Mouse (Mus musculus) skeletal muscle tissue, adult 2 months (tissue): ENCODE measurements around the gene Trappc13.

Source experiments
- DNase-seq: peaks from one replicate; pipeline ENCODE4 v3.0.0-alpha.2; 2012; ENCODE audit warnings: low read depth, low spot score

Gene Trappc13

GRCm38 (mm10) chr13:104114827-104115226, 63.4 kb downstream of the Trappc13 start:
- DNase-seq = no peak

- no peak for DNase-seq
These were observed 64.5 kb downstream of the Trappc13 start for GRCm38 (mm10) chr13:104113782-104114181.

DNA sequence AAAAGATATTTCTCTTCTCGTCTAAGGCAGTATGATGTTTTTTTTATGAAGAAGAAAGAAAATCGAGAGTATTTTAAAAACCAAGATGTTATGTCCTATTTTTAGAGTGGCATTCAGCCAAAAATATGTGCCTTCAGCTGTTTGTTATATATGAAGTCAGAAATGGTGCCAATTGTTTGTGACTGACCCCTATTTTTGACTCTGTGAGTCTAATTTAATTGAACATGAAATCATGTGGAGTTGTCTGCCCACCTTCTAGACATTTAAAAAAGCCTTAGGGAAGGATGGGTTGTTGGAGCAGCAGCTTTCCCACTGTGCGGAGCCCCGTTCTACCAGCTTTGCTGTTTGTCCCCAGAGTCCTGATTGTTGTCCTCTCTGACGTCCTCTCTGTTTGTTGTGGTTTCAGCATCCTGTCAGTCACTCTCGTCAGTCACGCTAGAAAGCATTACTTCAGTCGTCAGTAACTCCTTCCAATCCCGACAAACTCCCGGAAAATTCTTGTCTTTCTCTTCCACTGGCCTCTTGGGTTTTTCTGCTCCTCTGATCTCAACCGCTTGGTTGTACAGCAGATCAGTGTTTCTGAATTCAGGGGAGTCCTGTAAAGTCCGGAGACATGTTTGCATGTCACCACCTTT, 65.9 kb downstream of the Trappc13 start:
- no peak for DNase-seq

DNA sequence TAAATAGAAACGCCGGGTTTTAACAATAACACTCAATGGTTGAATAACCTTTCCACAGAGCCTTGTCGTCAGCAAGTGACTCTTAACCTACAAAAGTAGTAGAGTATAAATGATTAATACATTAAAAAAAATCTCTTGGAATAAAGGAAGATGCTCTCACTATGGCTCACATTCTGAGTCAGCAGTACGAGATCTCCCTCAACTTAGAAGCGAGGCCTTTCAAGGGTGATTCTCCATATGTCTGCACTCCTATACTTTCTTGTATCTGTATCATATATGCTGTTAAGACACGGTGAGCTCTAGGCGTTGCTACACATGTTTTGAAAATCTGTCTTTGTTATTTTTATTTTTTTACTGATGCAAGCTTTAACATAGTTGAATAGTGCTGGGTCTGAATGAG, 67.7 kb downstream of the Trappc13 start:
- DNase-seq = no peak

DNA sequence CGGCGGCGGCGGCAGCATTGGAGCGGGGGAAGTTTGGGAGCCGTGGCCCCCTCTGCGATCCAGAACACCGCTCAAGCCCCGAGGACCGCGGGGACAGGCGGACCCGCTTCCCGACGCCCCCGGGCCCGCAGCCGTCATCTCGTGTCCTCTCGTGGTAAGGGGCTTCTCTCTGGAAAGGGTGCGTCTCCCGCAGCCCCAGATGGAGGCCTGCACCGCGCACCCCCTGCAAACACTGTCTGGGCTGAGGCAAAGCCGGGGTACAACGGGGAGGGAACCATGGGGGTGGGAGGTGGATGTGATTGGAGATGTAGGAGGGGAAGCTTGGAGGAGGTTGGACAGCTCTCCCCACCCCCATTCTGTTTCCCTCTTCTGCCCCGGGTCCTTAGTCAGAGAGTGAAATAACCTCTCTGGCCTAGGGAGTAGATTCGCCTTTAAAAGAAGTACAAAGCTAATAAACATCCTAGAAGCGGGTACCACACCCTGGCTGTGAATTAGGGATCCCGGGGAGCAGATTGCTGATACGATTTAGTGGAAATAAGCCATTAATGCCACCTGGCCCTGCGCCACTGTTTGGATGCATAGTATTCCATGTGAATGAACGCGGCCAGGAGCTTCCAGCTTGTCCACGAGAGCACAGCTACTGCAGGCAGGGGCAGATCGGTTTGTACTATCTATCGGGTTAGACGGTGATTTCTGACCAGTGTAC, 68.3 kb downstream of the Trappc13 start:
- peak; percentile 18 for DNase-seq

GRCm38 (mm10) chr13:104109288-104109815, 68.9 kb downstream of the Trappc13 start, which contains the start of the genes Nln and Sgtb:
TSS of gene Nln (minus strand) at chr13:104109614.
TSS of gene Sgtb (plus strand) at chr13:104109741.
- peak; percentile 88 for DNase-seq

DNA sequence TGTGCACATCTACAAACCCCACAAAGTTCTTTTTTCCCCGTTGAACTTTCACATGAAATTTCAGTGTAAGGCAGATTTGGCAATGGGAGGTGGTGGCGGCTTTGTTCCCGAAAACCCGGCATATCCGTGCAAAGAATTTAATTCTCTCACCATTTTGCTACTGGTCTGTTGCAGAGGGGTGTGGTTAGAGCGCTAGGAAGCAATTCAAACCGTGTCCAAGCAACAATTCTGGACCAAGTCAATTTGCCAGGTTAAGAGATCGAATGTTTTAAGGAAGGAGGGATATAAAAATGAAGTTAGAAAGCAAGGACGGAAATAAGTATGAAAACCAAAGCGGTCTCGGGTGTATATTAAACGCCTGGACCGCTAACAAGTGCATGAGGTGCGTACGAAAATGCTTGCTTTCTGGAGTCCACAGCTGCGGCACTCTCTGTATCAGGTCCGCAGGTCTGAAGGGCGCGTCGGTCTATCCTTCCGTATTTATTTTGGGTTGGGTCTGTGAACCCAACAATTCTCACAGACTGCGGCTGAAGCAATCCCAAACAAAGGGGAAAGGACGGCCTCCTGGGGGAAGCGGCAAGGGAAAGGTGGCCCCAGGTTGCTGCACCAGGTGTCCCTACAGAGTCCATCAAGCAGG, 69.5 kb downstream of the Trappc13 start:
- DNase-seq = peak; percentile 12

DNA sequence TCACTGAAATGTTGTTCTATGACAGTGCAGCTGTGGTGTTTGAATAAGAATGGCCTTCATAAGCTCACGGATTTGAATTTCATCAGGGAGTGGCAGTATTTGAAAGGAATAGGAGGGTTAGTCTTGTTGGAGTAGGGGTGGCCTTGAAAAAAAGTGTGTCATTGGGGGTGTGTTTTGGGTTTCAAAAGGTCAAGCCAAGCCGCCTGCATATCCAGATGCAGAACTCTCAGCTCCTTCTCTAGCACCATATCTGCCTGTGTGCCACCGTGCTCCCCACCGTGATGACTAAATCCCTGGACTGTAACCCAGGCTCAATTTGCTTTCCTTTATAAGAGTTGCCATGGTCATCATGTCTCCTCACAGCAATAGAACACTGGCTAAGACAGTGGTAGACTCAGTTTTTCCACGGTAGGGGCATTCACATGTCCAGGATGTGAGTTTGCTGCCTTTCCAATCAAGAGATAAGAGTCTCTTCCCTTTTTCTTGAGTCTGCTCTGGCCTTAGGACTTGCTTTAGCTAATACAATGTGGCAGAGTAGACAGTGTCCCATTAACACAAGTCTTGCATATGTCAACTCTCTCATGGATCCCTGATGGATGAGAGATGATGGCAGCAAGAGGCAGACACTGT, 76.5 kb downstream of the Trappc13 start:
- no peak for DNase-seq

DNA sequence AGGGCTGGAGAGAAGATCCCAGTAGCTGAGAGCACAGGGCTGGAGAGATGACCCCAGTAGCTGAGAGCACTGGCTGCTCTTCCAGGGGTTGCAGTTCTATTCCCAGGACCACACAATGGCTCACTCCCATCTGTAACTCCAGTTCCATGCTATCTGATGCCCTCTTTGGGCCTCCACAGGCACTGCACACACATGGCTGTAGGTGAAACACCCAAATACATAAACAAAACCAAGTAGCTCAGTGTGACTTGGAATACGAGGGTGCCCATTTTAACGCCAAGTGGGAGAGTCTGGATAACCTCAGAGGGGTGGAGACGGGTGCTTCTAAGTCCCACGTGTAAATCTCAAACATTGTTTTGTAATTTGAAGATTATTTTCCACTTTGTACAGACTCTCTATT, 77.9 kb downstream of the Trappc13 start:
- DNase-seq = no peak

DNA sequence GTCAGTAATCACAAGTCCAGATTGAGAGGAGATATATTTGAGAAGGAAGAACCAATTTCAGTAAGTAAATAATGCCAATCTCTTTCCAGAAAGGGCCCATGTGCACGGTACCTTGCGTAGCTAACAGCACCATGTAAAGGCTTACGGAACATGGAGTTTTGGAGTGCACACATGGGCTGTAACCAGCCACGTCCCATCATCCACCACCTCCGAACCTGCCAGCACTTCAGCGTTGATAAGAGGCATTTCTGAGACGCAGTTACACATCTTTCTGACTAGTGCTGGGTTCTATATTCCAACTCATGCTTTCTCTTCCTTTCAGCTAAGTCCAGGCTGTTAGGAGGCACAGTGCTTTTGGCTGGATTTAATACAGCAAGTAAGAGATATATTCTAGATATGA, 81.1 kb downstream of the Trappc13 start:
- DNase-seq = no peak

DNA sequence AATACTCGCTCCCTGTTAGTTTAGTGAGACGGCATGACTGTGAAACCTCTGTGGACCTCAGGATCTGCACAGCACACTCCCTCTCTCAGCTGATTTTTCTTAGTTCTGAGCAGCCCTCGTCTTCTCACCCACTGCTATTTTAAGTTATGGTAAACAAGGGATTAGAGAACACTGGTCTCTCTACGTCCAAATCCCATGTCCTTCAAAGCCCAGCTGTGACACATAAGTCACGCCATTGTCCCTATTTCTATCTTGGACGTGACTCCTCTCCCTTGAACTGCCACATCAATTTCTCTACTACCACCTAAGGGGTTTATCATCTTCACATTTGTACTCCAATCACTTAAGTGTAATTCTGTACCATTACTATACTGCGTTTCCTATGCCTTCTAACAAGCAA, 82.3 kb downstream of the Trappc13 start:
- no peak for DNase-seq

- peak; percentile 18 for DNase-seq
These were observed 83.5 kb downstream of the Trappc13 start for GRCm38 (mm10) chr13:104094531-104095385.
